Mouse (Mus musculus): Measurements from ENCODE around the gene Hoxa11. TPM values are rescaled to one million over a fixed set of nuclear protein-coding genes. Genes with fewer than 3 reads are reported as not detected.

Gene Hoxa11
- polyA plus RNA-seq, 1 experiment = 10.9 TPM

- Histone ChIP-seq H3K4me2 (ENCODE audit: low read depth) (peak overlapping the region; percentile 88), H3K27me3 (ENCODE audit: control insufficient read depth, insufficient read depth, insufficient read length) (no peaks in the 10 kb centered on the region), H3K4me3 (peak overlapping the region; percentile 89)
Observed at GRCm38 (mm10) chr6:52220003-52220864, 25.4 kb downstream of the Hoxa11 start.

GRCm38 (mm10) chr6:52219234-52219942 is 26.2 kb downstream of the Hoxa11 start:
- Histone ChIP-seq H3K27me3 (ENCODE audit: control insufficient read depth, insufficient read depth, insufficient read length) (no peaks in the 10 kb centered on the region), H3K36me3 (ENCODE audit: control insufficient read depth, insufficient read depth) (no peaks in the 10 kb centered on the region), H3K4me2 (ENCODE audit: low read depth) (peak overlapping the region; percentile 88), H3ac (ENCODE audit: control insufficient read depth, insufficient read length) (no peak overlapping the region), H3K4me3 (peak overlapping the region; percentile 89), H3K79me2 (ENCODE audit: control insufficient read depth, insufficient read depth) (peaks cover 35% of the 10 kb centered on the region)
- TF ChIP-seq E2F4 (IDR thresholded peaks at IDR 0.05; ENCODE audit: insufficient read depth) (no peak), POLR2A (IDR thresholded peaks at IDR 0.05; ENCODE audit: insufficient read length, low read depth) (no peak), MYOG (IDR thresholded peaks at IDR 0.05; ENCODE audit: control insufficient read depth in 1 of 3, insufficient read depth in 1 of 3, insufficient read length in 2 of 3, low read depth in 2 of 3) (no peak), SRF (IDR thresholded peaks at IDR 0.05; ENCODE audit: control insufficient read depth, insufficient read length, low read depth) (no peak), MAX (IDR thresholded peaks at IDR 0.05; ENCODE audit: low read depth) (no peak), MYOD1 (IDR thresholded peaks at IDR 0.05; ENCODE audit: control insufficient read depth in 1 of 3, insufficient read length in 2 of 3, low read depth in 2 of 3) (no peak), TCF3 (IDR thresholded peaks at IDR 0.05; ENCODE audit: insufficient read length, low read depth) (no peak), CEBPB (IDR thresholded peaks at IDR 0.05; ENCODE audit: insufficient read depth, poor library complexity, severe bottlenecking) (no peak), TCF12 (IDR thresholded peaks at IDR 0.05; ENCODE audit: insufficient read depth, poor library complexity, severe bottlenecking) (no peak), POLR2AphosphoS2 (IDR thresholded peaks at IDR 0.05; ENCODE audit: insufficient read length, low read depth) (no peak), REST (IDR thresholded peaks at IDR 0.05; ENCODE audit: insufficient read depth, insufficient read length) (no peak)

More at GRCm38 (mm10) chr6:52220003-52220864, 25.4 kb downstream of the Hoxa11 start:
- Histone ChIP-seq H3ac (ENCODE audit: control insufficient read depth, insufficient read length) (peak overlapping the region; percentile 84), H3K79me2 (ENCODE audit: control insufficient read depth, insufficient read depth) (peaks cover 43% of the 10 kb centered on the region), H3K36me3 (ENCODE audit: control insufficient read depth, insufficient read depth) (no peaks in the 10 kb centered on the region)
- TF ChIP-seq POLR2AphosphoS2 (IDR thresholded peaks at IDR 0.05; ENCODE audit: insufficient read length, low read depth) (peak; percentile 40), SRF (IDR thresholded peaks at IDR 0.05; ENCODE audit: control insufficient read depth, insufficient read length, low read depth) (no peak), POLR2A (IDR thresholded peaks at IDR 0.05; ENCODE audit: insufficient read length, low read depth) (peak; percentile 66)

GRCm38 (mm10) chr6:52218643-52219215 is 26.9 kb downstream of the Hoxa11 start:
- H3K4me2 ChIP-seq (ENCODE audit: low read depth) = peak overlapping the region; percentile 88
- TF ChIP-seq CEBPB (IDR thresholded peaks at IDR 0.05; ENCODE audit: insufficient read depth, poor library complexity, severe bottlenecking) = no peak
- peak overlapping the region; percentile 89 for H3K4me3 ChIP-seq
- peaks cover 28% of the 10 kb centered on the region for H3K79me2 ChIP-seq (ENCODE audit: control insufficient read depth, insufficient read depth)
- no peaks in the 10 kb centered on the region for H3K27me3 ChIP-seq (ENCODE audit: control insufficient read depth, insufficient read depth, insufficient read length)
- no peak overlapping the region for H3ac ChIP-seq (ENCODE audit: control insufficient read depth, insufficient read length)
- no peaks in the 10 kb centered on the region for H3K36me3 ChIP-seq (ENCODE audit: control insufficient read depth, insufficient read depth)

GRCm38 (mm10) chr6:52217895-52218642 is 27.5 kb downstream of the Hoxa11 start:
- Histone ChIP-seq H3K27me3 (ENCODE audit: control insufficient read depth, insufficient read depth, insufficient read length) (no peaks in the 10 kb centered on the region), H3K36me3 (ENCODE audit: control insufficient read depth, insufficient read depth) (no peaks in the 10 kb centered on the region), H3K4me3 (peak overlapping the region; percentile 89), H3ac (ENCODE audit: control insufficient read depth, insufficient read length) (no peak overlapping the region), H3K79me2 (ENCODE audit: control insufficient read depth, insufficient read depth) (peaks cover 21% of the 10 kb centered on the region), H3K4me2 (ENCODE audit: low read depth) (peak overlapping the region; percentile 88)
- TF ChIP-seq POLR2AphosphoS2 (IDR thresholded peaks at IDR 0.05; ENCODE audit: insufficient read length, low read depth) (no peak), MYOG (IDR thresholded peaks at IDR 0.05; ENCODE audit: control insufficient read depth in 1 of 3, insufficient read depth in 1 of 3, insufficient read length in 2 of 3, low read depth in 2 of 3) (no peak), TCF3 (IDR thresholded peaks at IDR 0.05; ENCODE audit: insufficient read length, low read depth) (no peak), MYOD1 (IDR thresholded peaks at IDR 0.05; ENCODE audit: control insufficient read depth in 1 of 3, insufficient read length in 2 of 3, low read depth in 2 of 3) (no peak), USF1 (IDR thresholded peaks at IDR 0.05; ENCODE audit: low read depth) (no peak), REST (IDR thresholded peaks at IDR 0.05; ENCODE audit: insufficient read depth, insufficient read length) (no peak), E2F4 (IDR thresholded peaks at IDR 0.05; ENCODE audit: insufficient read depth) (no peak), CEBPB (IDR thresholded peaks at IDR 0.05; ENCODE audit: insufficient read depth, poor library complexity, severe bottlenecking) (no peak), TCF12 (IDR thresholded peaks at IDR 0.05; ENCODE audit: insufficient read depth, poor library complexity, severe bottlenecking) (no peak), POLR2A (IDR thresholded peaks at IDR 0.05; ENCODE audit: insufficient read length, low read depth) (no peak), SRF (IDR thresholded peaks at IDR 0.05; ENCODE audit: control insufficient read depth, insufficient read length, low read depth) (no peak), MAX (IDR thresholded peaks at IDR 0.05; ENCODE audit: low read depth) (no peak)

Measured in myocyte (in vitro differentiated cells).